Mouse (Mus musculus) hindbrain, embryonic 12.5 days (tissue): ENCODE measurements at regions not wholly inside any gene's neighbourhood (a gene's known extent, or its start where the extent isn't known, plus 50 kb on each side); places are given as distances from the start of the nearest gene placed in this dataset.

Source experiments
- ATAC-seq: fragments of 200-750 bp; cut with Nextera tagmentation; 2 replicates; pipeline ENCODE4 v1.8.0; 2017; ENCODE audit warnings: moderate TSS enrichment; ENCODE audit not compliant: low FRiP score
- H3K27ac ChIP-seq: fragments of 300-500 bp; sonication (generic); 2 replicates; pipeline ENCODE4 v1.5.1; 2016; ENCODE audit warnings: mild to moderate bottlenecking
- H3K27me3 ChIP-seq: fragments of 300-500 bp; sonication (generic); 2 replicates; pipeline ENCODE4 v1.6.1; 2016; ENCODE audit warnings: mild to moderate bottlenecking
- H3K36me3 ChIP-seq: fragments of 300-500 bp; sonication (generic); 2 replicates; pipeline ENCODE4 v1.6.1; 2016; ENCODE audit warnings: mild to moderate bottlenecking
- H3K4me1 ChIP-seq: fragments of 300-500 bp; sonication (generic); 2 replicates; pipeline ENCODE4 v1.6.1; 2016
- H3K4me2 ChIP-seq: fragments of 300-500 bp; sonication (generic); replicated peaks from 2 replicates; pipeline ENCODE4 v1.6.1; 2016; ENCODE audit warnings: mild to moderate bottlenecking
- H3K4me3 ChIP-seq: fragments of 300-500 bp; sonication (generic); 2 replicates; pipeline ENCODE4 v1.5.1; 2016; ENCODE audit warnings: mild to moderate bottlenecking
- H3K9ac ChIP-seq: fragments of 300-500 bp; sonication (generic); 2 replicates; pipeline ENCODE4 v1.6.1; 2016; ENCODE audit warnings: mild to moderate bottlenecking, moderate library complexity
- H3K9me3 ChIP-seq: fragments of 300-500 bp; sonication (generic); replicated peaks from 2 replicates; pipeline ENCODE4 v1.6.1; 2016; ENCODE audit warnings: mild to moderate bottlenecking
- WGBS: fragments of 180-500 bp; shearing (Covaris S2); methylation state at CpG from one replicate; pipeline ENCODE4 v1.1.7; 2016; 5-methylcytosine and 5-hydroxymethylcytosine counted together

DNA sequence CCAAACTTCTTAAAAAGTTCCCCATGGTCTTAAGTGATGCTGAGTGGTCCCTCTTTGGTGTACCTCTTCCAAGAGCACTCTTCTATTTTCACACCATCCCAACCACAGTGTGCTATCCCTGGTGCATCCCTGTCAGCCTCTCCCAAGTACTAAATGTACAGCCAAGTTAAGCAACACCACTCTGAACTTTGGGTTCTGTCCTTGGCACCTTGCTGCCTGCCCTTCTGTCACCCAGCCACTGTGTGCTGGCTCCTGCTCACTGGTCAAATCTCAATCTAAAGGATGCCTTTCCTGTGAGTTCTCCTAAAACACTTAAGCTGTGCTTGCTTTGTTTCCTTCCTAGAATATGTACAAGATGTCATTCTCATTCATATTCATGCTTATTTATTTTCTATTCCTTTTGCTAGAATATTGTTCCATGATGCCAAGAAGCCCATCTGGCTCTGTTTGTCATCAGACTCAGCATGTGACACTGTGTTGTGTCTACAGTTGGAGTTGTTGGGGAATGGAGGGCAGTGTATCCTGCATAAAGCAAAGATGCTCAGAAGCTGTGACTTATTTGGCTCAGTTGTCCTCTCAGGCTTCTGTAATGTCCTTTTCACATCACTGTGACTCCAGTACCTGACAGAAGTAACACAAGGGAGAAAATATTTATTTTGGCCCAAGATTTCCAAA lies 388.4 kb upstream of the Kdm8 start:
- Histone ChIP-seq H3K4me3 (no peak overlapping the region), H3K9ac (no peak overlapping the region), H3K9me3 (no peaks in the 10 kb centered on the region), H3K27ac (no peak overlapping the region), H3K4me1 (no peaks in the 10 kb centered on the region), H3K36me3 (no peaks in the 10 kb centered on the region), H3K27me3 (no peaks in the 10 kb centered on the region), H3K4me2 (no peak overlapping the region)
- ATAC-seq, result no peak

DNA sequence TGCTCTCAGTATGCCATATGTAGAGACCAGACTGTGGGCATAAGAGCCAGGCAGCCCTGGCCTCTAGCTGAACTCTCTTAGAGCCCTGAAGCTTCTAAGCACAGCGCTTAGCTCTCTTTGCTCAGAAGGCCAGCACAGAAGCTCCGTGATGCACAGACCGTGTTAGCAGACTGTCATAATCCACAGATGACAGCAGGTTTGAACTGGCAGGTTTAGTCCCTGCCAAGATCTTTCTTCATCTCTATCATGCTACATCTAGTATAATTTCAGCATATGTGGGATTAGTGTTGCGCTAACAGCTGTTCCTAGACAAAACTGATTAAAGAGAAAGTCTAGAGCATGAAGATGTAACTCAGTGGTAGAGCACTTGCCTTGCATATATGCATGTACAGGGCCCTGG lies 342.0 kb upstream of the Kdm8 start:
- Histone ChIP-seq H3K4me1 (no peaks in the 10 kb centered on the region), H3K27me3 (no peaks in the 10 kb centered on the region), H3K9me3 (no peaks in the 10 kb centered on the region), H3K9ac (no peak overlapping the region), H3K27ac (no peak overlapping the region), H3K4me3 (no peak overlapping the region), H3K4me2 (no peak overlapping the region), H3K36me3 (no peaks in the 10 kb centered on the region)
- whole genome bisulfite sequencing, result 92% methylated on average over 4 of the region's 4 CpGs
- no peak for ATAC-seq

DNA sequence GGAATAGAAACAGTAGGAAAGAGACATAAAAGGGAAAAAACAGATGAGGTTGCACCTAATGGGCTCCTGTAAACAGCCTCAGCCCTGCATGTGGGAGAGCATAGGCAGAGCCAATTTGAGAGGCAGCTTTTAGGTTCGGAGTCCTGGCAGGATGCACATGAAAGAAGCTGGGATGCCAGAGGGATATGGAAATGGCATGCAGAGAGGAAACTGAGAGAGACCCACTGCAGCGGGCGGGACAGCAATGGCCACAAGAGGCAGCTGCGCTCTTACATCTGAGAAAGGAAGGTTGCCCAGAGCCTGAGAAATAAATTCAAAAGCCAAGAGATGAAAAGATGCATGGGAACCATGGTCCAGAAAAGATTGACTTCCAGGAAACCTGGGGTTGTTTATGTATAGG lies 340.5 kb upstream of the Kdm8 start:
- no peak for ATAC-seq

DNA sequence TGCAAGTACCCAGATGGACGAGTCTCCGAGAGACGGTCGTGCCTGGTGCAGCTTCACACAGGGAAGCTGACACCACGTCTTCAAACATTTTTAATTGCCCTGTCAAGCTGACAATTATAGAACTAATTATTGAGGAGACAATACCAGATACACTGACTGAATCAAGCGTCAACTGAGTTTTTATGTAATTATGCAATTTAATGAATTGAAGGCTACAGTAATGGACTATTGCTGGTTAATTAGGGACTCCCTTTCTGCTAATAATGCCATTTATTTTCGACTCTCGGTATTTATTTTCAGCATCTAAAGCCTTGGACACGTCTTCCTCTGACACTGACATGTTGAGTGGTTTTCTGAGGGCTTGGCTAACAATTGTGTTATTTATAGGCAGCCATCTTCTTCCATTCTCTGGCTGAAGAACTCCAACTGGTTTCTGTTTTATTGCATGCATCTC lies 331.6 kb upstream of the Kdm8 start:
- no peaks in the 10 kb centered on the region for H3K27me3 ChIP-seq
- ATAC-seq, result no peak
- 62% methylated on average over 9 of the region's 9 CpGs for WGBS

More for the DNA sequence above, 340.5 kb upstream of the Kdm8 start:
- no peaks in the 10 kb centered on the region for H3K36me3 ChIP-seq
- WGBS, result 78% methylated on average over 4 of the region's 4 CpGs
- no peaks in the 10 kb centered on the region for H3K27me3 ChIP-seq
- no peaks in the 10 kb centered on the region for H3K9me3 ChIP-seq
- H3K4me1 ChIP-seq, result no peaks in the 10 kb centered on the region
- H3K4me3 ChIP-seq, result no peak overlapping the region
- H3K27ac ChIP-seq, result no peak overlapping the region
- H3K9ac ChIP-seq, result no peak overlapping the region
- H3K4me2 ChIP-seq, result no peak overlapping the region

DNA sequence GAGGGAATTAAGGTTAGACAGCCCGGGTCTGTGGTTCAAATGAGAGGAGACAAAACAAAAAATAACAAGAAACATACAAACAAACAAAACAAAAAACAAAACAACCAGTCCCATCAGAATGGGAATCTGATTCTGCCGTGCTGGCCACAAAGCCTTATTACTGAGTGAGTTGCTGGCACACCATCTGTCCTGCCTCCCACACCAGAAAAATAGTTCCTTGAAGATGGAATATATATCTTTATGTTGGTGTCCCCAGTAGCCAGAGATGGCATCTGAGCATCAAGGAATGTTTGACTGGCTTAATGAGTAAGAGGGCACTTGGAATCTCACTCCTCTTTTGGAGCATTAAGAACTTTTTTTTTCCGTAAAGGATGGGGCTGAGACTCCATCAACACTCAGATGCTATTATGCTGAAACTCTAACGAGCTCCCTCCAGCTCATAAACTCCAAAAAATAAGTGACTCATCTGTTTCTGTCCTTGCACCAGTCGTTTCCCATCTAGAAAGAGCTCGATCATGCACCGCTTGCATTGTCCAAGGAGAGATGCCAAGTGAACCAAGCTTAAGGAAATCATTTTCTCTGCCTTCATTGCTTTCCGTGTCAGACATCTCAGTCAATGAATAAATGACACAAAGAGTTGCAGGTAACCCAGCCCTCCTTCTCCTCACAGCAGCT lies 329.0 kb upstream of the Kdm8 start:
- ATAC-seq, result no peak
- H3K27ac ChIP-seq, result no peak overlapping the region
- no peaks in the 10 kb centered on the region for H3K4me1 ChIP-seq

More for the DNA sequence above, 331.6 kb upstream of the Kdm8 start:
- Histone ChIP-seq H3K9ac (no peak overlapping the region), H3K27ac (no peak overlapping the region), H3K4me3 (no peak overlapping the region), H3K4me2 (no peak overlapping the region), H3K9me3 (no peaks in the 10 kb centered on the region), H3K4me1 (no peaks in the 10 kb centered on the region), H3K36me3 (no peaks in the 10 kb centered on the region)

DNA sequence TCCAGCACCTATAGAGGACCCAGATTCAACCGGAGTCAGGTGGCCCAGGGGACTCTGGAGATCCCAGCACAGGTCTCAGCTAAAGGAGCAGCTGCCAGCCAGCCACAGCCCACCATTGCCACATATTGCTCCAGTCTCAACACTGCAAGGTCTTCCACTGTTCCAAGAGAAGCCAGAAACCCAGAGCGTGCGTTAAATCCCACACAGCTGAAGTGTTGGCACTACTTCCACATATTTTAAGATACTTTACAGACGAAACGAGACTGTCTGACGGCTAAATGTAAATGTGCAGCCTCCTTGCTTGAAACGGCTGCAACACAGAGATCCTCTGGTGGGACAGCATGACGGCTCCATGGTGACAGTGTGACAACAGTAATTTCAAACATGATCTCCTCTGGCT lies 327.3 kb upstream of the Kdm8 start:
- ATAC-seq, result no peak
- WGBS, result 86% methylated on average over 8 of the region's 8 CpGs
- Histone ChIP-seq H3K9ac (no peak overlapping the region), H3K27ac (no peak overlapping the region), H3K27me3 (no peaks in the 10 kb centered on the region), H3K4me3 (no peak overlapping the region), H3K4me1 (no peaks in the 10 kb centered on the region), H3K4me2 (no peak overlapping the region), H3K36me3 (no peaks in the 10 kb centered on the region), H3K9me3 (no peaks in the 10 kb centered on the region)

More for the DNA sequence above, 329.0 kb upstream of the Kdm8 start:
- Histone ChIP-seq H3K4me3 (no peak overlapping the region), H3K36me3 (no peaks in the 10 kb centered on the region), H3K27me3 (no peaks in the 10 kb centered on the region), H3K4me2 (no peak overlapping the region), H3K9me3 (no peaks in the 10 kb centered on the region), H3K9ac (no peak overlapping the region)
- 80% methylated on average over 8 of the region's 8 CpGs for WGBS

DNA sequence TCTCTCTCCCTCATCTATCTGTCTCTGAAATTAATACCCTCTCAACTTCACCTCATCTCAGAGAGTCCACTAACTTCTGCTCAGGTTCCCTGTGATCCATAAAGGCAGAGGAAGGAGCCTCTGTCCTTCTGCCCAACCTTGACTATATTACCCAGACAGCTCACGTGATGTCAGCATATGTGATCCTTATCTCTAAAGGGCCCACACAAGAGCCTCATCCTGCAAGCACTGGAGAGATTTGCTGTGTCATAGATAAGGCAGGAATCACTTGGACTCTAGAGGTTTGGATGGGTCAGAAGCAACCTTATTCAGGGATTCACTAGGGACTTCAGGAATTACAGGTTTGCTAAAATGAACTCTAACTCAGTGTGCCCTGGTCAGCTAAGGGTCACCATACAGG lies 315.3 kb upstream of the Kdm8 start:
- Histone ChIP-seq H3K4me1 (no peaks in the 10 kb centered on the region), H3K4me2 (no peak overlapping the region), H3K36me3 (no peaks in the 10 kb centered on the region), H3K4me3 (no peak overlapping the region), H3K9ac (no peak overlapping the region), H3K27me3 (no peaks in the 10 kb centered on the region), H3K27ac (no peak overlapping the region), H3K9me3 (no peaks in the 10 kb centered on the region)
- WGBS, result 76% methylated on average over 1 of the region's 1 CpGs
- ATAC-seq, result no peak

DNA sequence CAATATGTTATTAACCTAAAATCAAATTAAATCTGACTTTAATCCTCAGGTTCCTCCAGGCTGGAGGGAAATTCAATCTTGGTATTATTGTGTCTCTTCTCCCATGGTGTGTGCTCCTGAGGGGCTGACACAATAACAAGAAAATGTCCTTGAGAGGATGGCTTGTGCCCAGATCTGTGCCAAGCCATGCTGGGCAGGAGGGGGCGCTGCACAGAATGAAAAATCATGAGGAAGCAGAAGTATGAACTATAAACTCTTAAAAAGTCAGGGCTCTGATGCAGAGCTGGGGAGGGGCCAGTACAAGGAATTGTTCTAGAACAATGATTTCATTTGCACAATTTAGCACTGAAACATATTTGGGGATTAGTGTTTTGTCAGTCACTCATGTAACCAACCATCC lies 312.5 kb upstream of the Kdm8 start:
- Histone ChIP-seq H3K4me3 (no peak overlapping the region), H3K27me3 (no peaks in the 10 kb centered on the region), H3K36me3 (no peaks in the 10 kb centered on the region), H3K9ac (no peak overlapping the region), H3K9me3 (no peaks in the 10 kb centered on the region), H3K27ac (no peak overlapping the region), H3K4me2 (no peak overlapping the region), H3K4me1 (no peaks in the 10 kb centered on the region)
- no peak for ATAC-seq
- 67% methylated on average over 1 of the region's 1 CpGs for WGBS

DNA sequence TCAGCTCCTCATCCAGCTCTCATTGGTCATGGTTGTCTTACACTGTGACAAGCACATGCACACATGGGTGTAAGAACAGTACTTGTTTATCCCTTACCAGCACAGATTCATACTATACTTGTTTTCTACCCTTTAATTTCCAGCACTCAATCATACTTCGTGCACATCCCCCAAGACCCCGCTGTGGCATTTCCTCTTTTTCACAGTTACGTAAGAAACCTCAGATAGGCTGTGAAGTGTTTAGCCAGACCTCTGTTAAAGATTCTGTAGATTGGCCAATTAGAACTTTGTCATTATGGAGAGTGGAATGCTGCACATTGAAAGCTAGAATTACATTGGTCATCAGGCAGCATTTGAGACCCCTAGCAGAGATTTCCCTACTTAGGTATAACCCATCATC lies 305.9 kb upstream of the Kdm8 start:
- Histone ChIP-seq H3K9me3 (no peaks in the 10 kb centered on the region), H3K4me3 (no peak overlapping the region), H3K36me3 (no peaks in the 10 kb centered on the region), H3K4me2 (no peak overlapping the region), H3K9ac (no peak overlapping the region), H3K27me3 (no peaks in the 10 kb centered on the region), H3K4me1 (no peaks in the 10 kb centered on the region), H3K27ac (no peak overlapping the region)
- ATAC-seq, result no peak
- WGBS, result 81% methylated on average over 3 of the region's 3 CpGs

DNA sequence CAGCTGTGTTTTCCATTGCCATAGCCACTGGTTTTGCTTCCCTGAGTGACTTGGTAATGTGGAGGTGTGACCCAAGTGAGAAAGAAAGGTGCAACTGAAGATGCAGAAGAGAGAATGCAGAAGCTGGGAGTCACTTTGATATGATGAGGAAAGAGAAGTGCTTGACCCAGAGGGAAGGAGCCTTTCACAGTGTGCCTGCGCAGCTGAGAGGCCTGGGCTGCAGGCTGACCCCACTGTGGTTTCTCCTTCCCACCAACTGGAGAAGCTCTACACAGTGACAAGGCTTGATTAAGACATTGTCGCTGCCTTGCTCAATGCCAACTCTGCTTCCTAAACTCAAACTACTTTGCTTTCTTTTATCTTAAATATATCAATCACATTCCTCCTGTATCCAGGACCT lies 305.3 kb upstream of the Kdm8 start:
- WGBS, result 88% methylated on average over 2 of the region's 2 CpGs
- H3K4me3 ChIP-seq, result no peak overlapping the region
- no peaks in the 10 kb centered on the region for H3K4me1 ChIP-seq
- ATAC-seq, result no peak
- no peak overlapping the region for H3K9ac ChIP-seq
- H3K4me2 ChIP-seq, result no peak overlapping the region
- H3K36me3 ChIP-seq, result no peaks in the 10 kb centered on the region
- no peak overlapping the region for H3K27ac ChIP-seq
- H3K9me3 ChIP-seq, result no peaks in the 10 kb centered on the region
- no peaks in the 10 kb centered on the region for H3K27me3 ChIP-seq

DNA sequence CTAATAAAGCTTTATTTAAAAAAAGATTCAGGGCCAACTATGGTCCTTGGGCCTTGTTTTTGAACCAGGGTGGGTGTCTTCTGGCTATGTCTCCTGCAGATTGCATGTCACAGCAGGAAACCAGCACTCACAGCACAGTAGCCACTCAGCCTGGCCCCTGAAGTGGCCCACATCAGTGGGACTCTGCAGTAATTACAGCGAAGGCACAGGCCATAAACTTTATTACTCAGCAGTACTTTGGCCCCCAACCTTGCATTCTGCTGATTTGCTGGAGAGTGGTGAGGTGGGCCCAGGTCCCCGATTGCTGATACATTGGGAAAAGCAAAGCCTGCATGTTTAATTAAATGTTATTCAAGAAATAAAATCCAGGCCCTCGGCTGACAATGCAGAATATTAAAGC lies 303.6 kb upstream of the Kdm8 start:
- Histone ChIP-seq H3K9me3 (no peaks in the 10 kb centered on the region), H3K27ac (no peak overlapping the region), H3K4me1 (no peaks in the 10 kb centered on the region), H3K4me2 (no peak overlapping the region), H3K36me3 (no peaks in the 10 kb centered on the region), H3K27me3 (no peaks in the 10 kb centered on the region), H3K4me3 (no peak overlapping the region), H3K9ac (no peak overlapping the region)
- no peak for ATAC-seq
- 55% methylated on average over 3 of the region's 3 CpGs for WGBS

DNA sequence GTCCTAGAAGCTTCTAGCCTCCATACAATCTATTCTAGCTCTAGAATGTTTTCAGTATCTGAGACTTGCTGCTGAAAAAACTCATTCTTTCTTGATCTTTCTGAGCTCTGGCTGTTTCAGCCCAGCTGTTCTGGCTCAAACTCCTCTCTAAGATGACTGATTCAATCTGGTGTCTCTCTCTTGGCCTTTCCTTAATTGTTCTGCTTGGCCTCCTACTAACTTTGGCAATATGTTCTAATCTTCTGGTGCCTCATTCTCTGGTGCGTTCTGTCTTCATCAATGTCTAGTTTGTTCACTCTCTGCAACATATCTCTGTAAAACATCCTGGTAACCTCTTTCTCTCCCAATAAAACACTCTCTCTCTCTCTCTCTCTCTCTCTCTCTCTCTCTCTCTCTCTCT lies 302.6 kb upstream of the Kdm8 start:
- 87% methylated on average over 1 of the region's 1 CpGs for WGBS
- Histone ChIP-seq H3K4me3 (no peak overlapping the region), H3K27ac (no peak overlapping the region), H3K36me3 (no peaks in the 10 kb centered on the region), H3K9ac (no peak overlapping the region), H3K9me3 (no peaks in the 10 kb centered on the region), H3K4me1 (no peaks in the 10 kb centered on the region), H3K27me3 (no peaks in the 10 kb centered on the region), H3K4me2 (no peak overlapping the region)
- no peak for ATAC-seq

DNA sequence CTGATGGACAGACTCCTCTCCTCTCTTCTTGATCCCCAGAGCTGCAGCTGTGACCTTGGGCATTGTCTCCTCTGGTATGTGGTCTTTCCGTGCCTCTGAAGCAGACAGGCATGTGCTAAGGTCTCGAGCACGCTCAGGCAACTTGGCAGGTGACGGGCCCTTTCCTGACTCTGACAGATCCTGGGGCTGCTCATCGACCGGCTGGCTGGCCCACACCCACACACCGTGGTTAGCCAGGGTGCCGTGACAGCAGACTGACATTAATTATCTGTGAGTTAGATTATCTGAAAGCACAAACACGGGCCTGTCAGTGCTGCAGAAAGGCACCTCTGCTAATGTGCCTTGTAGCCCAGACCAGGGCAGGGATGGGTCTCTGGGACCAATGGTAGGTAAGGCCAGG lies 298.5 kb upstream of the Kdm8 start:
- 55% methylated on average over 9 of the region's 9 CpGs for WGBS

More for the DNA sequence above, 298.5 kb upstream of the Kdm8 start:
- Histone ChIP-seq H3K36me3 (no peaks in the 10 kb centered on the region), H3K4me3 (no peak overlapping the region), H3K9me3 (no peaks in the 10 kb centered on the region), H3K27me3 (no peaks in the 10 kb centered on the region), H3K4me2 (no peak overlapping the region), H3K9ac (no peak overlapping the region), H3K4me1 (no peaks in the 10 kb centered on the region), H3K27ac (no peak overlapping the region)
- ATAC-seq, result no peak
